Mouse (Mus musculus): ENCODE results near the gene Gm36176. TPM values are rescaled to one million over a fixed set of nuclear protein-coding genes. Genes with fewer than 3 reads are reported as not detected.

Gm36176 gene
- not detected for total RNA-seq (2023)

GRCm38 (mm10) chr10:77846503-77846902 is at the start of gene Gm36176:
TSS of gene Gm36176 (plus strand) at chr10:77846803.

DNA sequence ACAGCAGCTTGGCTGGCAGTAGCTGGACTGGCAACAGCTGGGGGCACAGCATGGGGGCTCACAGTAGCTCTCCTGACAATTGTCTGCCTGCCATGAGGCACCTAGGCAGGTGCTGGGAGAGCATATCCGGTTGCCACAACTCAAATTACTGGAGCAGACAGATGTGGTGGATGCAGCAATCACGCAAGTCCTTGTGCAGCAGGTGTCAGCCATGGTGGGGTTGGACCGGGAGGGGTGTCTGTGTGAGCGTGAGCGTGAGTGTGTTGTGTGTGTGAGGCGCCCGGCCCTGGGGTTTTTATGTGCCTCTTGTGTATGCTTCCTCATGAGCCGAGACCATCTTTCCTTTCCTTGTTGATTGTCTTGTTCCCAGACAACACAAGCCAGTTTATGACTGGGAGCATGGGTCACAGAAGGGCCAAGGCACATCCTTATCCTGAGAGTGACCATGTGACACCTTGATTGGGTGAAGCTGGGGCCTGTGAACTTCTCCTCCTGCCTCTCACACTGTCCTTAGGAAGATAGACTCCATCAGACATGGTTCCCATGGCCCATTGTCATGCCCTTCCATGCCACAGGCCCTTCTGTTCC is 47.6 kb upstream of the Gm36176 start, which contains the start of gene Gm19668:
TSS of gene Gm19668 (minus strand) at position 213 of the 588 bp plus-strand sequence.

DNA sequence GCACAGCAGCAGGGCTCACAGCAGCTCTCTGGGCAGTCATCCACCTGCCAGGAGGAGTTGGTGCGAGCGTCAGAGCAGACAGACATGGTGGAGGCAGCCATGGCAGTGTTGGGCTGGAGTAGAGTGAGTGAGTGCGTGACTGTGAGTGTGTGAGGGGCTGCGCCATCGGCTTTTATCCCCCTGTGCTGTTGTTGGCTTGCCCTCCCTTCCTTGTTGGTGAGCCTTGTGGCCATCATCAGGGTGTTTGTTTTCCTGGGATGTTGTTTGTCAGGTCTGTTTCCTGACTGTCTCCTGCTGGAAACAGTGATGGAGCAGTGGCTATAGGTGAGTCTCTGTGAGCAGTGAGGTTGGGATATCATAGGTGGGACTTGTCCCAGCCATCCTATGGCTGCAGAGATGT is 34.9 kb upstream of the Gm36176 start, which contains the start of gene Gm9507:
TSS of gene Gm9507 (minus strand) at position 101 of the 400 bp plus-strand sequence.

GRCm38 (mm10) chr10:77814382-77814781 is 32.2 kb upstream of the Gm36176 start, which contains the start of gene Gm2696:
TSS of gene Gm2696 (plus strand) at chr10:77814682.

GRCm38 (mm10) chr10:77826951-77827350 is 19.7 kb upstream of the Gm36176 start, which contains the start of gene Krtap10-4:
TSS of gene Krtap10-4 (minus strand) at chr10:77827095.

DNA sequence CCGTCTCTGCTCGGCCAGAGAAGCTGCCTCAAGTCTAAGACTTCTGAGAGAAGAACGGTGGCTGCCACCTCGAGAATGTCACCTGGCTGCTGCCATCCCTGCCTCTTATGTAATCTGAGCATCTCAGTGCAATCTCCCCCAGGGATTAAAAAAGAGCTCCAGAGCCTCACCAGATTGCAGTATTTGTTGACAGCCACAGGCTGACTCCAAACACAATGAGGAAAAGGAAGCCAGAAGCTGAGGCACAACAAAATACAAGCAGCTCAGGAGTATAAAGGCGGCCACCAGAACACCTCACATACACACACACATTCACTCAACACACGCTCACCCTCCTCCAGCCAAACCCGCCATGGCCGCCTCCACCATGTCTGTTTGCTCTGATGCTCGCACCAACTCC is 11.0 kb upstream of the Gm36176 start, which contains the start of gene Krtap10-10:
TSS of gene Krtap10-10 (plus strand) at position 301 of the 400 bp plus-strand sequence.

GRCm38 (mm10) chr10:77852559-77852958 is 6.0 kb downstream of the Gm36176 start, which contains the start of gene Gm10318:
TSS of gene Gm10318 (plus strand) at chr10:77852859.

DNA sequence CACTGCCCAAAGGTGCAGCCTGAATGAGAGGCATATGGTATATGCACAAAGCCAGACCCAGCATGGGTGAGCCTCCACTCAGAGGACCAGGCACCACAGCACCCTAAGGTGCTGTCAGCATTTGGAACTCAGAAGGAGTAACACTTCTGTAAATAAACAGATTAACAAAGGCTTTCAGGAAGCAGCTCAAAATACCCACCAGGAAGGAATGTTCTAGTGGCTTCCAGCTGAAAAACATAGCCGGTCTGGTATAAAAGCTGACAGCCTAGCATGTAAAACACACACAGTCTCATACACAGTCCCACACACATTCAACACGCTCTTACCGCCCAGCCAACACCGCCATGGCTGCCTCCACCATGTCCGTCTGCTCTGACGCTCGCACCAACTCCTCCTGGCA is 15.1 kb downstream of the Gm36176 start, which contains the start of gene Gm3285:
TSS of gene Gm3285 (plus strand) at position 301 of the 400 bp plus-strand sequence.

Other genes starting within 250 kb of the Gm36176 start
- gene Sumo3, start 240.7 kb upstream of the Gm36176 start, total RNA-seq (2023): 10 to 100 TPM; 53.3 to 62.0 TPM
- not detected for gene Gm49325, start 240.6 kb upstream of the Gm36176 start, total RNA-seq (2023)
- 10 to 100 TPM; 31.4 to 37.3 TPM for gene Ube2g2, start 224.5 kb upstream of the Gm36176 start, total RNA-seq (2023)
- not detected for gene Tspear, start 160.2 kb upstream of the Gm36176 start, total RNA-seq (2023)
- gene Gm19402, start 156.0 kb upstream of the Gm36176 start, total RNA-seq (2023): not detected
- not detected for gene Gm9508, start 149.6 kb upstream of the Gm36176 start, total RNA-seq (2023)
- gene Gm10272, start 140.2 kb upstream of the Gm36176 start, total RNA-seq (2023): not detected
- not detected for gene Gm10024, start 135.3 kb upstream of the Gm36176 start, total RNA-seq (2023)
- gene Gm10142, start 131.0 kb upstream of the Gm36176 start, total RNA-seq (2023): not detected
- gene Krtap12-1, start 126.2 kb upstream of the Gm36176 start, total RNA-seq (2023): not detected
- gene Gm10100, start 120.3 kb upstream of the Gm36176 start, total RNA-seq (2023): not detected
- gene Gm18596, start 104.2 kb upstream of the Gm36176 start, total RNA-seq (2023): not detected
- not detected for gene Gm9736, start 95.4 kb upstream of the Gm36176 start, total RNA-seq (2023)
- gene Gm3233, start 87.1 kb upstream of the Gm36176 start, total RNA-seq (2023): not detected
- not detected for gene Gm3238, start 75.5 kb upstream of the Gm36176 start, total RNA-seq (2023)
- gene Gm7138, start 69.9 kb upstream of the Gm36176 start, total RNA-seq (2023): not detected
- not detected for gene Gm3250, start 64.3 kb upstream of the Gm36176 start, total RNA-seq (2023)
- gene Gm7137, start 58.6 kb upstream of the Gm36176 start, total RNA-seq (2023): not detected
- gene Gm9639, start 51.7 kb upstream of the Gm36176 start, total RNA-seq (2023): not detected
- not detected for gene Gm19668, start 47.7 kb upstream of the Gm36176 start, total RNA-seq (2023)
- gene Gm9507, start 35.0 kb upstream of the Gm36176 start, total RNA-seq (2023): not detected
- gene Gm2696, start 32.1 kb upstream of the Gm36176 start, total RNA-seq (2023): not detected
- not detected for gene Krtap10-4, start 19.7 kb upstream of the Gm36176 start, total RNA-seq (2023)
- not detected for gene Krtap10-10, start 10.9 kb upstream of the Gm36176 start, total RNA-seq (2023)
- not detected for gene Gm10318, start 6.1 kb downstream of the Gm36176 start, total RNA-seq (2023)
- gene Gm3285, start 15.2 kb downstream of the Gm36176 start, total RNA-seq (2023): not detected
- gene Lrrc3, start 55.7 kb downstream of the Gm36176 start, total RNA-seq (2023): under 1 TPM; 0.11 to 0.31 TPM
- 100 to 1,000 TPM; 278 to 284 TPM for gene Trpm2, start 123.8 kb downstream of the Gm36176 start, total RNA-seq (2023)
- gene 1810043G02Rik, start 131.7 kb downstream of the Gm36176 start, total RNA-seq (2023): 1 to 10 TPM; 9.5 to 9.7 TPM
- 10 to 100 TPM; 30.5 to 37.9 TPM for gene Pfkl, start 163.3 kb downstream of the Gm36176 start, total RNA-seq (2023)
- 1 to 10 TPM; 2.0 to 4.1 TPM for gene Dnmt3l, start 195.1 kb downstream of the Gm36176 start, total RNA-seq (2023)
- gene Aire, start 196.8 kb downstream of the Gm36176 start, total RNA-seq (2023): under 1 TPM in 1 of 2 experiments, not detected in 1; 0.22 TPM
- 10 to 100 TPM; 47.1 to 50.3 TPM for gene Icosl, start 222.5 kb downstream of the Gm36176 start, total RNA-seq (2023)

All from neutrophil, adult 59 days (primary cell).